ENCODE assay signal across 8 mouse cellular contexts in genomic region chr6:47811324-47811723, GRCm38 (mm10). TPM values are rescaled to one million over a fixed set of nuclear protein-coding genes. Genes with fewer than 3 reads are reported as not detected.
DNase-seq lines count a peak whose midpoint lies in the region; ATAC-seq lines count a peak whose summit lies in the region.

No protein-coding gene starts in this region.

- no peak overlapping the region for H3K27ac ChIP-seq in lung, embryonic 16.5 days (ENCODE audit: low read length)
- H3K27ac ChIP-seq in forebrain, embryonic 12.5 days: no peak overlapping the region
- H3K27ac ChIP-seq in limb, embryonic 13.5 days: no peak overlapping the region
- 0 out of 2 replicates have a peak overlapping the region, but pooled peaks have one; percentile 94 for H3K27ac ChIP-seq in neural tube, embryonic 15.5 days (replicated peaks)

- peaks cover 6% of the 10 kb centered on the region for H3K36me3 ChIP-seq in lung, embryonic 16.5 days (ENCODE audit: control insufficient read depth, insufficient read depth, low read length)
- peaks cover 11% of the 10 kb centered on the region for H3K36me3 ChIP-seq in forebrain, embryonic 12.5 days (replicated peaks)
- peaks cover 22% of the 10 kb centered on the region for H3K36me3 ChIP-seq in limb, embryonic 13.5 days
- H3K36me3 ChIP-seq in neural tube, embryonic 15.5 days: peaks cover 7% of the 10 kb centered on the region

- H3K4me1 ChIP-seq in lung, embryonic 16.5 days (replicated peaks; ENCODE audit: control insufficient read depth, insufficient read depth, low read length): peaks cover 27% of the 10 kb centered on the region
- peaks cover 33% of the 10 kb centered on the region for H3K4me1 ChIP-seq in forebrain, embryonic 12.5 days
- peaks cover 35% of the 10 kb centered on the region for H3K4me1 ChIP-seq in limb, embryonic 13.5 days
- H3K4me1 ChIP-seq in neural tube, embryonic 15.5 days: peaks cover 40% of the 10 kb centered on the region

- no peak for DNase-seq in lung, postnatal 25 days (ENCODE audit: low spot score)
- no peak for DNase-seq in adrenal gland, postnatal 10 days
- no peak for DNase-seq in frontal cortex, postnatal 25 days (ENCODE audit: low spot score in 2 of 2)

- H3K27me3 ChIP-seq in lung, embryonic 16.5 days (ENCODE audit: control insufficient read depth, insufficient read depth, low read depth, low read length): no peaks in the 10 kb centered on the region
- no peaks in the 10 kb centered on the region for H3K27me3 ChIP-seq in forebrain, embryonic 12.5 days
- H3K27me3 ChIP-seq in limb, embryonic 13.5 days: no peaks in the 10 kb centered on the region
- no peaks in the 10 kb centered on the region for H3K27me3 ChIP-seq in neural tube, embryonic 15.5 days (replicated peaks)

- no peak for ATAC-seq in lung, embryonic 16.5 days (ENCODE audit: low read depth)
- no peak for ATAC-seq in forebrain, embryonic 12.5 days (ENCODE audit: low FRiP score)
- ATAC-seq in limb, embryonic 13.5 days (ENCODE audit: low FRiP score, low read depth): no peak
- ATAC-seq in neural tube, embryonic 15.5 days (ENCODE audit: low FRiP score): no peak
- ATAC-seq in granulocyte monocyte progenitor cell, adult 5-6 weeks (replicated peaks; ENCODE audit: poor library complexity, severe bottlenecking): no peak

- H3K9me3 ChIP-seq in lung, embryonic 16.5 days (ENCODE audit: control insufficient read depth, low read length): no peaks in the 10 kb centered on the region
- H3K9me3 ChIP-seq in forebrain, embryonic 12.5 days: no peaks in the 10 kb centered on the region
- no peaks in the 10 kb centered on the region for H3K9me3 ChIP-seq in limb, embryonic 13.5 days
- H3K9me3 ChIP-seq in neural tube, embryonic 15.5 days (replicated peaks): no peaks in the 10 kb centered on the region

- WGBS in lung, embryonic 16.5 days: 20% methylated on average over 5 of the region's 5 CpGs
- 80% methylated on average over 5 of the region's 5 CpGs for WGBS in forebrain, embryonic 12.5 days
- 60% methylated on average over 5 of the region's 5 CpGs for WGBS in limb, embryonic 13.5 days
- 69% methylated on average over 5 of the region's 5 CpGs for WGBS in neural tube, embryonic 15.5 days

- peak overlapping the region; percentile 96 for H3K9ac ChIP-seq in lung, embryonic 16.5 days (ENCODE audit: low read length)
- H3K9ac ChIP-seq in forebrain, embryonic 12.5 days: peak overlapping the region; percentile 88
- H3K9ac ChIP-seq in limb, embryonic 13.5 days: peak overlapping the region; percentile 93
- H3K9ac ChIP-seq in neural tube, embryonic 15.5 days (replicated peaks): peak overlapping the region; percentile 97

- peak overlapping the region; percentile 89 for H3K4me3 ChIP-seq in lung, embryonic 16.5 days (ENCODE audit: low read length)
- peak overlapping the region; percentile 82 for H3K4me3 ChIP-seq in forebrain, embryonic 12.5 days (replicated peaks)
- H3K4me3 ChIP-seq in limb, embryonic 13.5 days: peak overlapping the region; percentile 82
- peak overlapping the region; percentile 89 for H3K4me3 ChIP-seq in neural tube, embryonic 15.5 days (replicated peaks)

- peak overlapping the region; percentile 82 for H3K4me2 ChIP-seq in lung, embryonic 16.5 days (ENCODE audit: low read depth, low read length)
- H3K4me2 ChIP-seq in forebrain, embryonic 12.5 days: peak overlapping the region; percentile 79
- peak overlapping the region; percentile 95 for H3K4me2 ChIP-seq in limb, embryonic 13.5 days (replicated peaks)
- H3K4me2 ChIP-seq in neural tube, embryonic 15.5 days: peak overlapping the region; percentile 74

RNA-seq across cellular contexts. Expression of gene Pdia4, which starts 1.9 kb away (rescaled TPM):
- 334 and 362 TPM in 2 replicates for polyA plus RNA-seq in lung, embryonic 16.5 days (2015; fragmentation: Nextera tagmentation; extraction: Ambion mirVana)
- 156 and 191 TPM in 2 replicates for polyA plus RNA-seq in forebrain, embryonic 12.5 days (2016; fragmentation: Nextera tagmentation; extraction: Ambion mirVana)
- polyA plus RNA-seq in limb, embryonic 13.5 days (2015; fragmentation: Nextera tagmentation; extraction: Ambion mirVana): 282 and 324 TPM in 2 replicates
- 147 and 177 TPM in 2 replicates for polyA plus RNA-seq in neural tube, embryonic 15.5 days (2015; fragmentation: Nextera tagmentation; extraction: Ambion mirVana)
- total RNA-seq in granulocyte monocyte progenitor cell, adult 5-6 weeks (2014; fragmentation: Nextera tagmentation): 157 and 161 TPM in 2 replicates
- 534 and 557 TPM in 2 replicates for total RNA-seq in granulocyte monocyte progenitor cell, adult 5-6 weeks (2017)
- total RNA-seq in adrenal gland, postnatal 10 days (2021): 10 to 100 TPM; 84.9 to 93.6 TPM

RNA-seq across cellular contexts. Expression of gene Zfp786, which starts 19.3 kb away (rescaled TPM):
- 3.1 and 4.7 TPM in 2 replicates for polyA plus RNA-seq in lung, embryonic 16.5 days (2015; fragmentation: Nextera tagmentation; extraction: Ambion mirVana)
- 12.1 and 12.4 TPM in 2 replicates for polyA plus RNA-seq in forebrain, embryonic 12.5 days (2016; fragmentation: Nextera tagmentation; extraction: Ambion mirVana)
- 5.6 and 6.1 TPM in 2 replicates for polyA plus RNA-seq in limb, embryonic 13.5 days (2015; fragmentation: Nextera tagmentation; extraction: Ambion mirVana)
- 14.4 and 16.4 TPM in 2 replicates for polyA plus RNA-seq in neural tube, embryonic 15.5 days (2015; fragmentation: Nextera tagmentation; extraction: Ambion mirVana)
- total RNA-seq in granulocyte monocyte progenitor cell, adult 5-6 weeks (2014; fragmentation: Nextera tagmentation): 0.13 and 11.2 TPM in 2 replicates
- 2.0 and 5.1 TPM in 2 replicates for total RNA-seq in granulocyte monocyte progenitor cell, adult 5-6 weeks (2017)
- total RNA-seq in adrenal gland, postnatal 10 days (2021): 1 to 10 TPM in 1 of 2 experiments, under 1 TPM in 1; 0.66 to 2.0 TPM

RNA-seq across cellular contexts. Expression of gene Zfp398, which starts 24.1 kb away (rescaled TPM):
- 8.6 and 8.9 TPM in 2 replicates for polyA plus RNA-seq in lung, embryonic 16.5 days (2015; fragmentation: Nextera tagmentation; extraction: Ambion mirVana)
- polyA plus RNA-seq in forebrain, embryonic 12.5 days (2016; fragmentation: Nextera tagmentation; extraction: Ambion mirVana): 12.3 and 12.5 TPM in 2 replicates
- 12.4 and 12.6 TPM in 2 replicates for polyA plus RNA-seq in limb, embryonic 13.5 days (2015; fragmentation: Nextera tagmentation; extraction: Ambion mirVana)
- 17.3 and 17.4 TPM in 2 replicates for polyA plus RNA-seq in neural tube, embryonic 15.5 days (2015; fragmentation: Nextera tagmentation; extraction: Ambion mirVana)
- 27.9 TPM in 2 replicates for total RNA-seq in granulocyte monocyte progenitor cell, adult 5-6 weeks (2014; fragmentation: Nextera tagmentation)
- 16.0 and 16.8 TPM in 2 replicates for total RNA-seq in granulocyte monocyte progenitor cell, adult 5-6 weeks (2017)
- 10 to 100 TPM in 1 of 2 experiments, 1 to 10 TPM in 1; 6.7 to 11.8 TPM for total RNA-seq in adrenal gland, postnatal 10 days (2021)
